Mouse (Mus musculus) forebrain, embryonic 13.5 days (tissue): ENCODE measurements around the gene Ripor2. TPM values are rescaled to one million over a fixed set of nuclear protein-coding genes. Genes with fewer than 3 reads are reported as not detected.

Experiments used
- ATAC-seq: fragments of 200-750 bp; cut with Nextera tagmentation; 2 replicates; pipeline ENCODE4 v1.8.0; 2017
- H3K27ac ChIP-seq: fragments of 300-500 bp; sonication (generic); 2 replicates; pipeline ENCODE4 v1.5.1; 2015; ENCODE audit warnings: inconsistent platforms, mild to moderate bottlenecking, moderate library complexity
- H3K27me3 ChIP-seq: fragments of 300-500 bp; sonication (generic); 2 replicates; pipeline ENCODE4 v1.6.1; 2015; ENCODE audit warnings: mild to moderate bottlenecking, inconsistent platforms
- H3K36me3 ChIP-seq: fragments of 300-500 bp; sonication (generic); 2 replicates; pipeline ENCODE4 v1.6.1; 2015; ENCODE audit warnings: mild to moderate bottlenecking, inconsistent platforms; ENCODE audit not compliant: poor library complexity, severe bottlenecking
- H3K4me1 ChIP-seq: fragments of 300-500 bp; sonication (generic); 2 replicates; pipeline ENCODE4 v1.6.1; 2015; ENCODE audit warnings: inconsistent platforms
- H3K4me2 ChIP-seq: fragments of 300-500 bp; sonication (generic); 2 replicates; pipeline ENCODE4 v1.6.1; 2015; ENCODE audit warnings: inconsistent platforms, mild to moderate bottlenecking, moderate library complexity
- H3K4me3 ChIP-seq: fragments of 300-500 bp; sonication (generic); 2 replicates; pipeline ENCODE4 v1.5.1; 2015; ENCODE audit warnings: mild to moderate bottlenecking, inconsistent platforms
- H3K9ac ChIP-seq: fragments of 300-500 bp; sonication (generic); 2 replicates; pipeline ENCODE4 v1.6.1; 2015; ENCODE audit warnings: mild to moderate bottlenecking, inconsistent platforms
- H3K9me3 ChIP-seq: fragments of 300-500 bp; sonication (generic); replicated peaks from 2 replicates; pipeline ENCODE4 v1.6.1; 2016; ENCODE audit warnings: inconsistent platforms
- WGBS: fragments of 180-500 bp; shearing (Covaris S2); methylation state at CpG from one replicate; pipeline ENCODE4 v1.1.7; 2015; 5-methylcytosine and 5-hydroxymethylcytosine counted together
- polyA plus RNA-seq: library from polyadenylated mRNA; unstranded; fragments of >200 nt; fragmentation: Nextera tagmentation; extraction: Ambion mirVana; gene quantifications from 2 replicates; pipeline ENCODE4 v1.2.1, GENCODE M21; 2015

The Ripor2 gene
- polyA plus RNA-seq, 1 experiment from 2014 or later = 15.8 TPM

DNA sequence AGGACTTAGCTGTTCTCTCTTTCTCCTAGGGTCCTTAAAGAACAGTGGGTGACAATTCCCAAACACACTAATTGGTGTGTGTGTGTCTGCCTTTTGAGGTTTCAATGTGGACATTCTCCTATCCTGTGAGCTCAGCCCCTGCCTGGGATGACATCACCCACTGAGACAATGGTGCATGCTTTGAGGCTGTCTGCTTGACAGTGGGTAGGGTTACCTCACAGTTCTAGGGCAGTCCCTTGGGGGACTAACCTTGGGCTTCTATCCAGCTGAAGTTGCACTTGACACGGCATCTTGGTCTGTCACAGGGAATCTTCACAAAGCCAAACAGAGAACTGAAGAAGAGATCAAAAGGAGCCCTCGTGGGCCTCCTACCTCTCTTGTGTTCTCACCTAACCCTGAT is 86.6 kb downstream of the Ripor2 start:
- no peaks in the 10 kb centered on the region for H3K9me3 ChIP-seq
- no peak overlapping the region for H3K4me2 ChIP-seq
- H3K4me3 ChIP-seq = no peak overlapping the region
- H3K27me3 ChIP-seq = no peaks in the 10 kb centered on the region
- H3K4me1 ChIP-seq = peaks cover 10% of the 10 kb centered on the region
- WGBS = 15% methylated on average over 2 of the region's 2 CpGs
- H3K36me3 ChIP-seq = peaks cover 13% of the 10 kb centered on the region; the same call in 1 of the 2 replicates
- no peak; the same call in 1 of the 2 replicates for ATAC-seq
- no peak overlapping the region for H3K9ac ChIP-seq
- H3K27ac ChIP-seq = no peak overlapping the region

DNA sequence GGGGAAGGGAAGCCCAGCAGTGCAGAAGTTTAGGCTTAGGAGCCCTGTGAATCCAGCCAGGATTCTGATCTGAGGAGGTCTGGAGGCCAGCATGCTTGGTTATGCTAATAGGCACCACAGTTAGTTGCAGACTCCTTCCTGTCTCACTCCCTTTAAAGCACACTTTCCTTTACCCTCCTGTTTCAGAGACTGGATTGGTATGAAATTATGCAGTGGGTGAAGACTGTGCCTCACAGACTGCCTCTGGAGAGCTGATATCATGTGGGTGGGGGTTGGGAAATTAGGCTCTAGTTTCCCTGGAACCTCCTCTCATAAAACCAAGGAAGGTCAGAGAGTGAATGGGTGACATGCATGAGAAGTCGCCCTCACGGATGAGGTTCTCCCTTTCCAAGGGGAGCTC is 88.7 kb downstream of the Ripor2 start:
- Histone ChIP-seq H3K4me1 (peaks cover 10% of the 10 kb centered on the region), H3K27me3 (no peaks in the 10 kb centered on the region), H3K27ac (no peak overlapping the region), H3K4me3 (no peak overlapping the region), H3K36me3 (peaks cover 20% of the 10 kb centered on the region; the same call in 1 of the 2 replicates), H3K9me3 (no peaks in the 10 kb centered on the region), H3K9ac (no peak overlapping the region), H3K4me2 (no peak overlapping the region)
- 93% methylated on average over 2 of the region's 2 CpGs for WGBS
- ATAC-seq = no peak

DNA sequence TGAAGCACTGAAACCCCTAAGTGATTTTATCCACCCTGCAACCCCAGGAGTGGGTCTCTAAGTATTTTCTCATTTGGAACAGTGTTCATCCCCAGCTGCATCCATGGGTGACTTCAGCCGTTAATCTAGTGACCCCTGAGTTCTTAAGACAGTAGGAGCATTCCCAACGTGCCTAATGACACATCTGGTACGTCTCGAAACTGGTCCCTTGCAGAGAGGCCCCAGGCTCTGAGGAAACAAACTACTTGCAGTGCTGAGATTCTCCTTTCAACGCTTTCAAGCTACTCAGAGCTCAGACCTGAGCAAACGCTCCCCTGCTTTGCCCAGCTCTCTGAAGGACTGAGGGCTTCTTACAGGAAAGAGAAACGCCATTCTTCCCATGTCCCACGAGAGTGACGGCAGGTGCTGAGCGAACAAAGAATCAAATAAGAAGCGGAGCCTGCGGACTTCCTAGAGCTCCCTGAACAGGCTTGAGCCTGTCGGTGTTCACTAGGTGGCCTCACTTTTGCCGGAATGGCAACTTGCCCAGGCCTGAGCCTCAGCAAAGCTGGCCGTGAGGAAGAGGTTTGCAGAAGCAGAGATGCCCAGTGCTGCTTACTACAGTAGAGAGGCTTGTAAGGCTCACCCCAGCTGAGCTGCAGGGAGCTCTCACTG is 97.2 kb downstream of the Ripor2 start:
- Histone ChIP-seq H3K27me3 (no peaks in the 10 kb centered on the region), H3K27ac (peak overlapping the region; percentile 14; the same call in 1 of the 2 replicates), H3K9me3 (no peaks in the 10 kb centered on the region), H3K4me3 (no peak overlapping the region), H3K4me2 (no peak overlapping the region), H3K9ac (no peak overlapping the region), H3K4me1 (peaks cover 9% of the 10 kb centered on the region), H3K36me3 (0 out of 2 replicates have a peak, but pooled peaks cover 7% of the 10 kb centered on the region)
- 29% methylated on average over 15 of the region's 15 CpGs for WGBS
- ATAC-seq = peak; percentile 39

DNA sequence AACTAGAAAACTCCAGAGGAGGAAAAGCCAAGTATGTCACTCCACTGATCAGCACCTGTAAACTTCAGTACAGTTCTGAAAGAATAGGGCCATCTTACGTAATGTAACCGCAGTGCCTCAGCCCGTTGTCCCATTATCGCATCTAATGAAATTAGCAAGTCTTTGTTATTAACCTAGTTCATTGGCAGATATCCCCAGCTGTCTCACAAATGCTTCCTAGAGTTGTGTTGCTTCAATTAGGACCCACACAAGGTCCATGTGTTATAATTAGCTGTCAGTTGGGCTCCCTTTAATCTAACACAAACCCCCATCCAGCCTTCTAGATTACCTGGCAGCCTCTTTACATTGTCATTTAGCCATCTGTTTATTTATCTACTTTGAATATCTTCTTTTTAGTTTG is 99.0 kb downstream of the Ripor2 start:
- no peak for ATAC-seq
- Histone ChIP-seq H3K4me2 (no peak overlapping the region), H3K9ac (no peak overlapping the region), H3K9me3 (no peaks in the 10 kb centered on the region), H3K27me3 (no peaks in the 10 kb centered on the region), H3K27ac (no peak overlapping the region), H3K4me3 (no peak overlapping the region), H3K36me3 (0 out of 2 replicates have a peak, but pooled peaks cover 6% of the 10 kb centered on the region), H3K4me1 (peaks cover 11% of the 10 kb centered on the region)
- WGBS = 53% methylated on average over 4 of the region's 4 CpGs

DNA sequence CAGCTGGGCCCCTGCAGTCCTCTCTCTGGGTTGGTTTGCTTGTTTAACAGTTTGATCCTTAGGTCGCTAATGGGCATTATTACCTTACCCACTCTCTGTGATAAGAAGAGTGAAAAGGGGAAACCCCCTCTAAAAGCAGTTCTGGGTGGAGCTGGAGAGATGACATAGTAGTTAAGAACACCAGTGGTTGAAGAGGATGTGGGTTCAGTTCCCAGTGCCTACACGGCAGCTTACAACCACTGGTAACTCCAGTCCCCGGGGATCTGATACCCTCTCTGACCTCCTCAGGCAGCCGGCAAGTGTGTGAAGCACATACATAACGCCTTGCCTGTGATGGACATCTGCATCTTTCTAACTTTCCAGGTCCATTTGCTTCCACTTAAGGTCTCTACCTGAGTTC is 100.4 kb downstream of the Ripor2 start:
- Histone ChIP-seq H3K9me3 (no peaks in the 10 kb centered on the region), H3K27ac (no peak overlapping the region), H3K9ac (no peak overlapping the region), H3K4me2 (no peak overlapping the region), H3K4me1 (peaks cover 23% of the 10 kb centered on the region), H3K27me3 (no peaks in the 10 kb centered on the region), H3K4me3 (no peak overlapping the region), H3K36me3 (0 out of 2 replicates have a peak, but pooled peaks cover 6% of the 10 kb centered on the region)
- WGBS = 84% methylated on average over 5 of the region's 5 CpGs
- ATAC-seq = no peak

DNA sequence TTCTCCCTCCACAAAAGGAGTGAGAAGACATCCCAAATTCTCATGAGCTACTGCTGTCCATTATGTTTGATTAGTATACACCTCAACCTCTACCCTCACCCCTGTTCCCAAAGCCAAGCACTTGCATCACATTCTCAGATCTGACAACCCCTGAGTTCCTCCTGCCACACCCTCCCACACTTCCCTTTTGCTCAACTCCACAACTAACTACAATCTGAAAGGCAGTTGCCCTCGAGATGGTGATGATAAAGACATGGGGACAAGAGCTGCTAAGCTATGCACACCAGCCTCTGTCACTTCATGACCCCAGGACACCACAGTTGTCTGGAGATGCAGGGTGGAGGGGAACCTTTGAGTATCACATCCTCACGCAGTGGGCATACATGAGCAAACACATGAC is 102.5 kb downstream of the Ripor2 start:
- ATAC-seq = no peak
- WGBS = 85% methylated on average over 2 of the region's 2 CpGs

DNA sequence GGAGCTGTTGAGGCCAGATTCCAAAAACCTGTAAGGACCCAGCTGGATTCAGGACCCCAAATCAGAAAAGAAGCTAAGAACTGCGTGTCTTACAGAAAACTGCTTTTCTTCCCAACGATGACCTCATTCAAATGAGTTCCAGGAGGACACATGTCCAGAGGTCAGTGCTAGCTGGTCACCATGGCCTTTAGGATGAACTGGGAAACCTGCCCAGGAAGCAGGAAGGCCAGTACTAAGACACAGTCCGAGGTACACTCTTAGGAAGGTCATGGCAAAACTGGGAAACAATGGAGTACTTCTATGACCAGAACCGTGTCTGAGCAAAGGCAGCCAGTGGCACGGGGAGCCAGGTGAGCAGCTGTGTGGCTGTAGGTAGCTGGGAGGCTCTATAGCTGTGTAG is 103.9 kb downstream of the Ripor2 start:
- no peak for ATAC-seq
- Histone ChIP-seq H3K9ac (no peak overlapping the region), H3K9me3 (no peaks in the 10 kb centered on the region), H3K4me1 (peaks cover 13% of the 10 kb centered on the region), H3K27me3 (no peaks in the 10 kb centered on the region), H3K36me3 (no peaks in the 10 kb centered on the region), H3K4me3 (no peak overlapping the region), H3K27ac (peak overlapping the region; percentile 78; the same call in 1 of the 2 replicates), H3K4me2 (no peak overlapping the region)
- 81% methylated on average over 5 of the region's 5 CpGs for WGBS

More for the DNA sequence above, 102.5 kb downstream of the Ripor2 start:
- Histone ChIP-seq H3K4me3 (no peak overlapping the region), H3K9me3 (no peaks in the 10 kb centered on the region), H3K4me2 (no peak overlapping the region), H3K4me1 (peaks cover 16% of the 10 kb centered on the region), H3K9ac (no peak overlapping the region), H3K27ac (no peak overlapping the region), H3K36me3 (no peaks in the 10 kb centered on the region), H3K27me3 (no peaks in the 10 kb centered on the region)

DNA sequence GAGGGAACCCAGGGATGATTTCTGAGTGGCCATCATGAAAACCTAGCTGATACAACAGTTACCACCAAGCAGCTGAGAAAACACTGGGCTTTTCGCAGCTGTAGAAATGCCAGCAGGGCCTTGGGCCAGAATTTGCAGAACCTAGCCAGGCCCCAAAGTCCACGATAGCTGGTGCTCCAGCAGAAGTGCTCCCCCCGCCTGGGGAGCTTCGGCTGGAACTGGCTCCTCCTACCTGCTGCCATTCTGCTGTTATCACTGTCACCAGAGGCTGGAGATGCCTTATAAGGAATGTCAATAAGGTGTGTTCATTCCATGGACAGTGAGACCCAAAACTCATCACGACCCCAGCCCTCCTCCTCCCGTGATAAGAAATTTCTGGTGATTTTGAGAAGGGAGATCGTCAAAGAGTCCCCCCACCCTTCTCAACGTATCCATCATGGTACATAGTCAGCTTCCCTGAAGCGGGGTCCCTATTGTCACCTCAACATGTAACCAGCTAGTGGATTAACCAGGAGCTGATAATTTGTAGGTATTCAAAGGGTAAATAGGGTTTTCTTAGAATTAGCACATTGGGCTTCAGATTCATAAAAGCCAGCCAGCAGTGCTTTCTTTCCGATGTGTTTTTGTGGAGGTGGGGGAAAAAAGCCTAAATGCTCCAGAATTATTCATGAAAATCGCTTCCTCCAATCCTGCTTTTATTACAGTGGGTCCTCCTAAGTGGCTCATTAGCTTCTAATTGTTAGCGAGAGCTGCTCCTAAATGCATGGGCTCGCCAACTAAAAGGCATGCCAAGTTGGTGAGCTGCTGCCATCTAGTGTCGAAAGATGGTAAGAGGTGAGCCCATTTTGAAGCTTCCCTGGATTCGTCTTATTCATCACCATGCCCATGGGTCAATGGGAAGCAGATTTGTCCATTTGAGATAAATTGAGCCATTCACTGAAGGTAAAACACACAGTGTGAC is 105.0 kb downstream of the Ripor2 start:
- WGBS = 23% methylated on average over 15 of the region's 15 CpGs
- Histone ChIP-seq H3K9ac (no peak overlapping the region), H3K27ac (peak overlapping the region; percentile 78)

DNA sequence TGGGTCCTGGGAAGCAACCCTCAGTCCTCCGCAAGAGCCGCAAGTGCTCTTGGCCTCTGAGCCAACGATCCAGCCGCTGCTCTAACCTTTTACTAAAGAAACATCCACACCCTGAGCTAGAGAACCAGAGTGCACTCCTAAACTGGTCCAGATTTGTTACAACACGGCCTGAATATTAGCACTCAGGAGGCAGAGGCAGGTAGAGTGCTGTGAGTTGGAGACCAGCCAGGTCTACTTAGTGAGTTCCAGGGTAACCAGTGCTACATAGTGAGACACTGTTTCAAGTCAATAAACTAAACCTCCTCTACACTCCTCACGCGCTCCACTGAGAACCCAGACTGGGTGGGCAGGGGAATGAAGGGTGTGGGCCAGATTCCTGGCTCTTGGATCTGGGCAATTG is 111.3 kb downstream of the Ripor2 start:
- no peak for ATAC-seq
- Histone ChIP-seq H3K36me3 (peaks cover 7% of the 10 kb centered on the region; the same call in 1 of the 2 replicates), H3K9ac (no peak overlapping the region), H3K4me1 (no peaks in the 10 kb centered on the region), H3K27me3 (no peaks in the 10 kb centered on the region), H3K4me3 (no peak overlapping the region), H3K4me2 (no peak overlapping the region), H3K9me3 (no peaks in the 10 kb centered on the region), H3K27ac (no peak overlapping the region)
- 84% methylated on average over 7 of the region's 7 CpGs for WGBS

More for the DNA sequence above, 105.0 kb downstream of the Ripor2 start:
- Histone ChIP-seq H3K36me3 (no peaks in the 10 kb centered on the region), H3K4me2 (peak overlapping the region; percentile 27), H3K4me1 (peaks cover 13% of the 10 kb centered on the region), H3K27me3 (no peaks in the 10 kb centered on the region), H3K9me3 (no peaks in the 10 kb centered on the region), H3K4me3 (no peak overlapping the region)
- ATAC-seq = peak; percentile 96

DNA sequence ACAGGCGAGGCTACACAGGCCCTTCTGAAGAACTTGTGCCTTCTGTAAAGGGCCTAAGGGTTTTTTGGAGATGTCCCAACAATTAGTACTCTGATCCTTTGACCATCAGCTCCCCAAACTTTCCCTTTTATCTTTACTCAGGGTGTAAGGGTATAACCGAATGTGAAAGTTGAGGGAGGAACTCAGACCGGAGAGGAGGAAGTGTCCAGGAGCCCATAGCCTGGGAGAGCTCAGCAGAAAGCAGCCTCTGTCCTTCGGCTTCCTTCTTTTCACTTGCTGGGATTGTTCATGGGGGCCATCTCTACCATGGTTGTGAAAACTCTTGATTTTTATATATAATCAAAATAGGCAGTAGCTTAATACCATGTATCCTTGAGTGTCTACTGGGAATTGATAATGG is 116.8 kb downstream of the Ripor2 start:
- H3K4me2 ChIP-seq = no peak overlapping the region
- peaks cover 23% of the 10 kb centered on the region; the same call in 1 of the 2 replicates for H3K36me3 ChIP-seq
- no peak overlapping the region for H3K4me3 ChIP-seq
- no peak overlapping the region for H3K9ac ChIP-seq
- H3K27me3 ChIP-seq = no peaks in the 10 kb centered on the region
- H3K9me3 ChIP-seq = no peaks in the 10 kb centered on the region
- no peaks in the 10 kb centered on the region for H3K4me1 ChIP-seq
- no peak for ATAC-seq
- no peak overlapping the region for H3K27ac ChIP-seq
- 90% methylated on average over 4 of the region's 4 CpGs for WGBS

DNA sequence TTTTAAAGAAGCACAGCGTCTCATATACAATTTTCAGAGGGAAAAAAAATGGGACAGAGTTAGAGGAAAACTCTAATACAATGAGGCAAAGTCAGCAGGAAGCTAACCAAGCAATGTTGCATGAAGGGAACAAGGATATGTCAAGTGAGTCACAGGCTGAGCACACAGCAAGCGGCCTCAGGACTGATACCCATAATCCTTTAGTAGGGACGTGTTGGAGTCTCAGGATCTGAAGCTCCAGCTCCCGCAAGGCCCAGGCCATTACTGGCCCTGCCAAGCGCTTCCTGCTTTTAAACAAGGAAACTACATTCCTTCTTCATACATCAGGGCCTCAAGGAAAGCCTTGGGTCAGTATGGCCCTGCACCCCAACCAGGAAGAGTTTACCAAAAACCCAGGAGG is 120.1 kb downstream of the Ripor2 start:
- no peak overlapping the region for H3K4me2 ChIP-seq
- no peak overlapping the region for H3K9ac ChIP-seq
- no peaks in the 10 kb centered on the region for H3K27me3 ChIP-seq
- no peaks in the 10 kb centered on the region for H3K4me1 ChIP-seq
- 89% methylated on average over 5 of the region's 5 CpGs for WGBS
- H3K9me3 ChIP-seq = no peaks in the 10 kb centered on the region
- H3K36me3 ChIP-seq = peaks cover 19% of the 10 kb centered on the region; the same call in 1 of the 2 replicates
- no peak for ATAC-seq
- no peak overlapping the region for H3K27ac ChIP-seq
- no peak overlapping the region for H3K4me3 ChIP-seq
